Mouse (Mus musculus): Measurements from ENCODE around the gene Zc3h4. TPM values are rescaled to one million over a fixed set of nuclear protein-coding genes. Genes with fewer than 3 reads are reported as not detected.
A peak's percentile ranks its signal among the peaks of the same experiment; 100 is the strongest.
"Not testable (repeated sequence)": the region's sequence is repeated elsewhere in the genome, so short reads cannot be mapped to it uniquely, and the experiment has no call there.

Gene Zc3h4
- polyA plus RNA-seq, 1 experiment from 2014 or later, result 16.4 TPM

DNA sequence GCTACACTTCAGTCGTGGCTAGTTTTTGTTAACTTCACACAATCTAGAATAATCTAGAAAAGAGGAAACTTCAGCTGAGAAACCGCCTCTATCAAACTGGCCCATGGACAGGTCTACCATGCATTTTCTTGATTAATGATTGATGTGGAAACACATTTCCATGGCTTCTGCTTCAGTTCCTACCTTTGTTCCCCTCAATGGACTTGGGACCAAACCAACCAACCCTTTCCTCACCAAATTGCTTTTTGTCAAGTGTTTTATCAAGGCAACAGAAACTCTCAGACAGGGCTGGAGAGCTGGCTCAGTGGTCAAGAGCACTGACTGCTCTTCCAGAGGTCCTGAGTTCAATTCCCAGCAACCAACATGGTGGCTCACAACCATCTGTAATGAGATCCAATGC lies 30.1 kb upstream of the Zc3h4 start:
- H3K27ac ChIP-seq (ENCODE audit: low read depth), result no peak overlapping the region
- ATAC-seq (replicated peaks; ENCODE audit: low FRiP score, low TSS enrichment, low read depth), result no peak
- no peak overlapping the region for H3K4me3 ChIP-seq (ENCODE audit: low read depth, low read length)

GRCm38 (mm10) chr7:16373719-16374118 lies 27.0 kb upstream of the Zc3h4 start:
- 59% methylated on average over 2 of the region's 2 CpGs for WGBS
- peaks cover 86% of the 10 kb centered on the region for H3K36me3 ChIP-seq (ENCODE audit: control insufficient read depth, insufficient read depth, low read length)
- H3K27me3 ChIP-seq (replicated peaks; ENCODE audit: control insufficient read depth, insufficient read depth, low read length), result no peaks in the 10 kb centered on the region
- no peak overlapping the region for H3K9ac ChIP-seq (ENCODE audit: low read length)
- no peak overlapping the region for H3K4me2 ChIP-seq (ENCODE audit: low read length)
- no peak overlapping the region for H3K4me3 ChIP-seq (ENCODE audit: low read depth, low read length)
- DNase-seq (ENCODE audit: low spot score) (no peak), ATAC-seq (replicated peaks; ENCODE audit: low FRiP score, low TSS enrichment, low read depth) (no peak)
- H3K27ac ChIP-seq (ENCODE audit: low read depth), result no peak overlapping the region
- H3K4me1 ChIP-seq (replicated peaks; ENCODE audit: control insufficient read depth, insufficient read depth, low read length), result no peaks in the 10 kb centered on the region
- H3K9me3 ChIP-seq (ENCODE audit: control insufficient read depth, low read length), result no peaks in the 10 kb centered on the region

More for the DNA sequence above, 30.1 kb upstream of the Zc3h4 start:
- Histone ChIP-seq H3K9ac (ENCODE audit: low read length) (no peak overlapping the region), H3K4me1 (replicated peaks; ENCODE audit: control insufficient read depth, insufficient read depth, low read length) (no peaks in the 10 kb centered on the region), H3K36me3 (ENCODE audit: control insufficient read depth, insufficient read depth, low read length) (peaks cover 86% of the 10 kb centered on the region), H3K9me3 (ENCODE audit: control insufficient read depth, low read length) (no peaks in the 10 kb centered on the region), H3K4me2 (ENCODE audit: low read length) (no peak overlapping the region), H3K27me3 (replicated peaks; ENCODE audit: control insufficient read depth, insufficient read depth, low read length) (no peaks in the 10 kb centered on the region)
- DNase-seq (ENCODE audit: low spot score), result no peak
- 91% methylated on average over 2 of the region's 2 CpGs for WGBS

DNA sequence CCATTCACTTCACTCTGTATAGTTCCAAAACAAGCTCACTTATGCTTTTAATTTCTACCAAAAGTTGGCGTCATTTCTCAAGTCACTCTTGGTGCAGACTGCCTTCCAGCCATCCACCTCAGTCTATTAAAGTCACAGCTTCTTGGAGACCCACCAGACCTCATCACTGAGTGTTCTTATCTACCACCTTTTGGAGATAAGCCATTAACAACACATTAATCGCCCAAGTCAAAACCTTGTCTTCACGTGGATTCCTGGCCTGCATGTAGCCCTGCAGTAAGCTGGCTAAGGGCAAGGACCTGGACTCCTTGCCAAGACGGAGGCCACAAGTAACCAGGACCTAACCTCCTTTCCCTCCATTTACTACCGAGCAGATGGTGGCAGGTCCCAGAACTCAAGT lies 25.7 kb upstream of the Zc3h4 start:
- H3K36me3 ChIP-seq (ENCODE audit: control insufficient read depth, insufficient read depth, low read length), result peaks cover 82% of the 10 kb centered on the region
- H3K9me3 ChIP-seq (ENCODE audit: control insufficient read depth, low read length), result no peaks in the 10 kb centered on the region
- no peak for DNase-seq (ENCODE audit: low spot score)
- WGBS, result 80% methylated on average over 5 of the region's 5 CpGs
- no peak overlapping the region for H3K4me3 ChIP-seq (ENCODE audit: low read depth, low read length)
- H3K27ac ChIP-seq (ENCODE audit: low read depth), result no peak overlapping the region
- no peak overlapping the region for H3K9ac ChIP-seq (ENCODE audit: low read length)
- no peak for ATAC-seq (replicated peaks; ENCODE audit: low FRiP score, low TSS enrichment, low read depth)
- no peaks in the 10 kb centered on the region for H3K4me1 ChIP-seq (replicated peaks; ENCODE audit: control insufficient read depth, insufficient read depth, low read length)
- no peaks in the 10 kb centered on the region for H3K27me3 ChIP-seq (replicated peaks; ENCODE audit: control insufficient read depth, insufficient read depth, low read length)
- H3K4me2 ChIP-seq (ENCODE audit: low read length), result no peak overlapping the region

DNA sequence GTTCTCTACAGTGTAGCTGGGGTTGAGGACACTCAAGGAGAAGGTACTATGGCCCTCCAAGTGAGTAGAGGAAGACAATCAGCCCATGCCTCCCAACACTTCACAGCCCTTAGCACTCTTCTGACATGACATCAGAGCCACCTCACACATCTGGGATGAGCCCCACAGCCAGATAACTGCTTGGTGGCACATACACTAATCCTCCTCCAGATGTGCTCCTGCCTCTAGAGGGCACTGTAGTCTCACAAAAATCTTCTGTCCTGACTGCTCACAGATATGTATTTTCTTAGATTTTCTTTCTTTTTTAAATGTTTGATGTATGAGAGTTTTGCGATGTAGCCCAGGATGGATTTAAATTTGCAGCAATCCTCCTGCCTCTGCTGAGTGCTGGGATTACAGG lies 24.2 kb upstream of the Zc3h4 start:
- H3K9ac ChIP-seq (ENCODE audit: low read length), result no peak overlapping the region
- peaks cover 78% of the 10 kb centered on the region for H3K36me3 ChIP-seq (ENCODE audit: control insufficient read depth, insufficient read depth, low read length)
- H3K4me3 ChIP-seq (ENCODE audit: low read depth, low read length), result no peak overlapping the region
- no peaks in the 10 kb centered on the region for H3K4me1 ChIP-seq (replicated peaks; ENCODE audit: control insufficient read depth, insufficient read depth, low read length)
- H3K4me2 ChIP-seq (ENCODE audit: low read length), result no peak overlapping the region
- no peaks in the 10 kb centered on the region for H3K27me3 ChIP-seq (replicated peaks; ENCODE audit: control insufficient read depth, insufficient read depth, low read length)
- DNase-seq (ENCODE audit: low spot score) (no peak), ATAC-seq (replicated peaks; ENCODE audit: low FRiP score, low TSS enrichment, low read depth) (no peak)
- WGBS, result 82% methylated on average over 1 of the region's 1 CpGs
- no peaks in the 10 kb centered on the region for H3K9me3 ChIP-seq (ENCODE audit: control insufficient read depth, low read length)
- H3K27ac ChIP-seq (ENCODE audit: low read depth), result no peak overlapping the region

DNA sequence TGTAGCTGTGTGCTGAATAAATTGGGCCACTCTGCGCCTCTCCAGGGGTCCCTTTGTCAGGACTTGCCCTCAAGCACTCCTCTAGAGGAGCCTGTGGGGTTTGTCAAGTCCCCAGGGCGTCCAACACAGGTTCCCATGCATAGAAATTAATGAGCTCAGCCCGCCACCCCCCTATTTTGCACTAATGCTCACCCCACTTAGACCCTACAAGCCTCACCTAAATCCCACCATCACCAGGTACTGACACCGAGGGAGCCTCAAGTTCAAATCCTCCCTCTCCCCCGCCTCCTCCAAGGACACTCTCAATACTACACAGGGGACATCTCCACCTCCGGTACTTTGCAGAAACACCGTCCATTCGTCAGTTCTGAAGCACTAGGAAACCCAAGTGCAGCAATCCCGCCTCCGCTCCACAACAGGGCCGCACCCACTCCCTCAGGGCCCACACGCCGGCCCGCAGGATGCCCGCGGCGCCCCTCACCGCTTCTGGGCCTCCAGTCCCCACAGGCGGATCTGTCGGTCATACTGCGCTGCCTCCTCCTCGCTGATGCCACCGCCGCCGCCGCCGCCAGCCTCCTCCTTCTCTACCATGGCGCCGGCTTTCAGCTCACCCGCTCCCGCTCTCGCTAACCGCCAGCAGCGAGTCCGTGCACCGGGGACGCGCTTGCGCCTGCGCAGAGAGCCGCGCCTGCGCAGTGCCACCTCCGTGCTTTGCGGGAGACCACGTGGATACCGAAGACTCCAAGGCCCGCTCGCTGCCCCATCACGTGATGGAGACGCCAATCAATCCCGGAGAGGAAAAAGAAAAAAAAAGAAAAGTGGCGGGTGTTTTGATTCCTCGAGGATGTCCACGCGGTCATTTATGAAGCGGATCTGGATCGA lies 13.3 kb upstream of the Zc3h4 start, which contains the start of gene Sae1:
Gene Sae1, minus strand, starts transcription at position 647 of the 882 bp plus-strand sequence.
- Histone ChIP-seq H3K27me3 (replicated peaks; ENCODE audit: control insufficient read depth, insufficient read depth, low read length) (no peaks in the 10 kb centered on the region), H3K9ac (ENCODE audit: low read length) (peak within 1 kb of the TSS; percentile 83), H3K36me3 (ENCODE audit: control insufficient read depth, insufficient read depth, low read length) (peaks cover 7% of the 10 kb centered on the region), H3K4me1 (replicated peaks; ENCODE audit: control insufficient read depth, insufficient read depth, low read length) (peaks cover 17% of the 10 kb centered on the region), H3K27ac (ENCODE audit: low read depth) (peak within 1 kb of the TSS; percentile 60; the same call in 1 of the 2 replicates), H3K4me2 (ENCODE audit: low read length) (peak within 1 kb of the TSS; percentile 82), H3K4me3 (ENCODE audit: low read depth, low read length) (peak within 1 kb of the TSS; percentile 66), H3K9me3 (ENCODE audit: control insufficient read depth, low read length) (no peaks in the 10 kb centered on the region)
- under 1% methylated on average over 58 of the region's 58 CpGs for WGBS
- peak; percentile 93 for ATAC-seq (replicated peaks; ENCODE audit: low FRiP score, low TSS enrichment, low read depth)
- peak; percentile 94 for DNase-seq (ENCODE audit: low spot score)

DNA sequence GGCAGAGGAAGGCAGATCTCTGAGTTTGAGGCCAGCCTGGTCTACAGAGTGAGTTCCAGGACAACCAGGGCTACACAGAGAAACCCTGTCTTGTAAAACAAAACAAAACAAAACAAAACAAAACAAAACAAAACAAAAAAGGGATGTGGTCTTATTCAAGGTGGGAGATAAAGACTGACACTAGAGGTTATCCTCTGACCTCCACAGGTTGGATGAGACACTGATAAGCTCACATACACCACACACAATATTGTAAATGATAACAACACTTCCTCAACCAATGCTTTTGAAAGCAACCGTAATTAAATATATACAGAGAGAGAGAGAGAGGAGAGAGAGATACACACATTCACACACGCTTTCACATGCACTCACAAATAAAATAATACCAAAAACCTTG lies 10.8 kb upstream of the Zc3h4 start:
- not testable (repeated sequence) for H3K9me3 ChIP-seq (ENCODE audit: control insufficient read depth, low read length); H3K4me2 ChIP-seq (ENCODE audit: low read length); ATAC-seq (replicated peaks; ENCODE audit: low FRiP score, low TSS enrichment, low read depth); H3K36me3 ChIP-seq (ENCODE audit: control insufficient read depth, insufficient read depth, low read length); H3K27me3 ChIP-seq (replicated peaks; ENCODE audit: control insufficient read depth, insufficient read depth, low read length); DNase-seq (ENCODE audit: low spot score); H3K27ac ChIP-seq (ENCODE audit: low read depth); H3K9ac ChIP-seq (ENCODE audit: low read length); H3K4me3 ChIP-seq (ENCODE audit: low read depth, low read length)
- 80% methylated on average over 2 of the region's 2 CpGs for WGBS
- peaks cover 16% of the 10 kb centered on the region for H3K4me1 ChIP-seq (replicated peaks; ENCODE audit: control insufficient read depth, insufficient read depth, low read length)

GRCm38 (mm10) chr7:16392923-16393322 lies 7.8 kb upstream of the Zc3h4 start:
- H3K4me1 ChIP-seq (replicated peaks; ENCODE audit: control insufficient read depth, insufficient read depth, low read length), result 0 out of 2 replicates have a peak, but pooled peaks cover 3% of the 10 kb centered on the region
- WGBS, result 42% methylated on average over 4 of the region's 4 CpGs
- no peaks in the 10 kb centered on the region for H3K36me3 ChIP-seq (ENCODE audit: control insufficient read depth, insufficient read depth, low read length)
- no peak overlapping the region for H3K27ac ChIP-seq (ENCODE audit: low read depth)
- ATAC-seq (replicated peaks; ENCODE audit: low FRiP score, low TSS enrichment, low read depth), result no peak
- no peak overlapping the region for H3K4me2 ChIP-seq (ENCODE audit: low read length)
- H3K27me3 ChIP-seq (replicated peaks; ENCODE audit: control insufficient read depth, insufficient read depth, low read length), result no peaks in the 10 kb centered on the region
- H3K9ac ChIP-seq (ENCODE audit: low read length), result no peak overlapping the region
- no peaks in the 10 kb centered on the region for H3K9me3 ChIP-seq (ENCODE audit: control insufficient read depth, low read length)
- DNase-seq (ENCODE audit: low spot score), result no peak
- H3K4me3 ChIP-seq (ENCODE audit: low read depth, low read length), result no peak overlapping the region

DNA sequence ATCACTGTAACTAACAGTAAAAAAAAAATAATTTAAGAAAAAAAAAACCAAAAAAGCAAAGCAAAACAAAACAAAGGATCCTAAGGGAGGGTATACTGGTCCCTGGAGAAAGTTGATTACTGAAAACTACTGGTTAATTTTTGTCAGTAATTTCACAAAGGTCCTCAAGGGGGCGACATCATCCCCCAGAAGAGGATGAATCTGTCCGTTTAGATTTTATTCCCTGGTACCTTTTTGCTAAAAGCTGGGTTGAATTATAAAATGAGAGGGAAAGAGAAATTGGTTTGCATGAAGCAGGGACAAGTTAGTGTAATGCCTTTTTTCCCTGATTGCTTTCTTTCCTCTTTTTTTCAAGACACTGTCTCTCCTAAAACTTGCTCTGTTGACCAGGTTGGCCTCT lies 4.8 kb upstream of the Zc3h4 start:
- Histone ChIP-seq H3K4me3 (ENCODE audit: low read depth, low read length) (no peak overlapping the region), H3K27me3 (replicated peaks; ENCODE audit: control insufficient read depth, insufficient read depth, low read length) (no peaks in the 10 kb centered on the region), H3K4me2 (ENCODE audit: low read length) (no peak overlapping the region), H3K9ac (ENCODE audit: low read length) (no peak overlapping the region), H3K36me3 (ENCODE audit: control insufficient read depth, insufficient read depth, low read length) (no peaks in the 10 kb centered on the region), H3K4me1 (replicated peaks; ENCODE audit: control insufficient read depth, insufficient read depth, low read length) (peaks cover 6% of the 10 kb centered on the region), H3K27ac (ENCODE audit: low read depth) (no peak overlapping the region), H3K9me3 (ENCODE audit: control insufficient read depth, low read length) (no peaks in the 10 kb centered on the region)
- DNase-seq (ENCODE audit: low spot score) (no peak), ATAC-seq (replicated peaks; ENCODE audit: low FRiP score, low TSS enrichment, low read depth) (no peak)
- WGBS, result 2% methylated on average over 2 of the region's 2 CpGs

DNA sequence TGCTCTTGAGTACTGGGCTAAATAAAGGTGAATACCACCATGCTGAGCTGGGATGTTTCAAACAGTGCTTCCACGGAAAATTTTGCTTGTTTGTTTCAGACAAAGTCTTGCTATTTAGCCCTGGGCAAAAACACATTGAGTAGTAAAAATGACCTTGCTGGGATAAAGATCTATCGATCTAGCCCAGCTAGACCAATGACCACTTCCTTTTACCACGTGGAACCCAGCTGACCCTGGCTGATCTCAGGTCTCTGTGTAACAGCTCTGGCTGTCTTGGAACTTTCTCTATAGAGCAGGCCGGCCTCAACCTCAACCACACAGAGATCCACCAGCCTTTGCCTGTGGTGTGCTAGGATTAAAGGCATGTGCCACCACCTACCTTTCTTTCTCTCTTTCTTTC lies 3.2 kb upstream of the Zc3h4 start:
- H3K9ac ChIP-seq (ENCODE audit: low read length), result no peak overlapping the region
- H3K4me1 ChIP-seq (replicated peaks; ENCODE audit: control insufficient read depth, insufficient read depth, low read length), result peaks cover 6% of the 10 kb centered on the region
- H3K9me3 ChIP-seq (ENCODE audit: control insufficient read depth, low read length), result no peaks in the 10 kb centered on the region
- ATAC-seq (replicated peaks; ENCODE audit: low FRiP score, low TSS enrichment, low read depth), result no peak
- no peaks in the 10 kb centered on the region for H3K36me3 ChIP-seq (ENCODE audit: control insufficient read depth, insufficient read depth, low read length)
- H3K27ac ChIP-seq (ENCODE audit: low read depth), result no peak overlapping the region
- no peaks in the 10 kb centered on the region for H3K27me3 ChIP-seq (replicated peaks; ENCODE audit: control insufficient read depth, insufficient read depth, low read length)
- DNase-seq (ENCODE audit: low spot score), result no peak
- WGBS, result 72% methylated on average over 4 of the region's 4 CpGs
- H3K4me2 ChIP-seq (ENCODE audit: low read length), result no peak overlapping the region
- H3K4me3 ChIP-seq (ENCODE audit: low read depth, low read length), result no peak overlapping the region

All from intestine, embryonic 14.5 days (tissue).